Mouse (Mus musculus) right cerebral cortex, adult 18-20 months (tissue): ENCODE measurements at regions not wholly inside any gene's neighbourhood (a gene's known extent, or its start where the extent isn't known, plus 50 kb on each side); places are given as distances from the start of the nearest gene placed in this dataset.
"Not testable (repeated sequence)": the region's sequence is repeated elsewhere in the genome, so short reads cannot be mapped to it uniquely, and the experiment has no call there.

Source experiments
- DNase-seq: peaks from one replicate; pipeline ENCODE4 v3.0.0; 2022; ENCODE audit warnings: mixed read lengths

GRCm38 (mm10) chr4:22131751-22132736 lies 200.9 kb downstream of the Faxc start:
- DNase-seq, result peak; percentile 71

GRCm38 (mm10) chr4:22133547-22134495 lies 202.7 kb downstream of the Faxc start:
- no peak for DNase-seq

- DNase-seq, result no peak
Measured at GRCm38 (mm10) chr4:22140122-22140521, 209.0 kb downstream of the Faxc start.

- no peak for DNase-seq
Measured at GRCm38 (mm10) chr4:22143546-22143945, 212.4 kb downstream of the Faxc start.

GRCm38 (mm10) chr4:22144834-22145233 lies 212.5 kb upstream of the Fbxl4 start:
- not testable (repeated sequence) for DNase-seq

- no peak for DNase-seq
Measured at GRCm38 (mm10) chr4:22146648-22147409, 210.5 kb upstream of the Fbxl4 start.

GRCm38 (mm10) chr4:22151899-22152493 lies 205.3 kb upstream of the Fbxl4 start:
- DNase-seq, result no peak

- no peak for DNase-seq
Measured at GRCm38 (mm10) chr4:22152971-22153544, 204.3 kb upstream of the Fbxl4 start.

GRCm38 (mm10) chr4:22153620-22154019 lies 203.7 kb upstream of the Fbxl4 start:
- DNase-seq, result no peak

GRCm38 (mm10) chr4:22186422-22186821 lies 170.9 kb upstream of the Fbxl4 start:
- no peak for DNase-seq

GRCm38 (mm10) chr4:22188141-22189006 lies 169.0 kb upstream of the Fbxl4 start:
- peak; percentile 46 for DNase-seq

- no peak for DNase-seq
Measured at GRCm38 (mm10) chr4:22196501-22196900, 160.8 kb upstream of the Fbxl4 start.

GRCm38 (mm10) chr4:22208531-22208930 lies 148.8 kb upstream of the Fbxl4 start:
- no peak for DNase-seq

GRCm38 (mm10) chr4:22237640-22238039 lies 119.7 kb upstream of the Fbxl4 start:
- DNase-seq, result no peak

GRCm38 (mm10) chr4:22250276-22250675 lies 107.1 kb upstream of the Fbxl4 start:
- DNase-seq, result not testable (repeated sequence)

- DNase-seq, result no peak
Measured at GRCm38 (mm10) chr4:22263903-22264302, 93.4 kb upstream of the Fbxl4 start.

GRCm38 (mm10) chr4:22269064-22269463 lies 88.3 kb upstream of the Fbxl4 start:
- no peak for DNase-seq

GRCm38 (mm10) chr4:22274178-22274577 lies 83.2 kb upstream of the Fbxl4 start:
- peak; percentile 26 for DNase-seq

GRCm38 (mm10) chr4:22282536-22283323 lies 74.6 kb upstream of the Fbxl4 start:
- DNase-seq, result no peak

GRCm38 (mm10) chr4:22292169-22292568 lies 65.2 kb upstream of the Fbxl4 start:
- no peak for DNase-seq
